Mouse (Mus musculus): Measurements from ENCODE around the gene Gm20715. TPM values are rescaled to one million over a fixed set of nuclear protein-coding genes. Genes with fewer than 3 reads are reported as not detected.

Gm20715 gene
- 0.01 TPM in 1 of 2 replicates, not detected in the other for polyA plus RNA-seq (2012; rRNA removed)

GRCm38 (mm10) chr7:6410043-6410442, at the start of gene Gm20715:
TSS of gene Gm20715 (plus strand) at chr7:6410277.

GRCm38 (mm10) chr7:6363047-6363488, 47.0 kb upstream of the Gm20715 start, which contains the start of gene Zfp78:
TSS of gene Zfp78 (plus strand) at chr7:6363280.

GRCm38 (mm10) chr7:6383044-6383455, 27.0 kb upstream of the Gm20715 start, which contains the start of gene Zfp28:
TSS of gene Zfp28 (plus strand) at chr7:6383295.

GRCm38 (mm10) chr7:6397996-6398975, 11.8 kb upstream of the Gm20715 start, which contains the start of gene Smim17:
TSS of gene Smim17 (plus strand) at chr7:6398715.

GRCm38 (mm10) chr7:6438388-6438787, 28.3 kb downstream of the Gm20715 start, which contains the start of gene Olfr1344:
TSS of gene Olfr1344 (plus strand) at chr7:6438688.

GRCm38 (mm10) chr7:6455868-6456267, 45.8 kb downstream of the Gm20715 start, which contains the start of gene Olfr1336:
TSS of gene Olfr1336 (plus strand) at chr7:6456168.

GRCm38 (mm10) chr7:6466951-6467350, 56.9 kb downstream of the Gm20715 start, which contains the start of gene Olfr1346:
TSS of gene Olfr1346 (plus strand) at chr7:6467101.

GRCm38 (mm10) chr7:6486841-6487240, 76.8 kb downstream of the Gm20715 start, which contains the start of gene Olfr5:
TSS of gene Olfr5 (minus strand) at chr7:6486941.

Other genes with a start within 250 kb of the Gm20715 start
- gene Zfp444, start 238.1 kb upstream of the Gm20715 start, polyA plus RNA-seq (2012; rRNA removed): 9.4 and 10.4 TPM in 2 replicates
- not detected in 2 replicates for gene Galp, start 213.2 kb upstream of the Gm20715 start, polyA plus RNA-seq (2012; rRNA removed)
- not detected in 2 replicates for gene Zscan5b, start 188.0 kb upstream of the Gm20715 start, polyA plus RNA-seq (2012; rRNA removed)
- gene Epp13, start 157.6 kb upstream of the Gm20715 start, polyA plus RNA-seq (2012; rRNA removed): not detected in 2 replicates
- gene Zfp667, start 123.7 kb upstream of the Gm20715 start, polyA plus RNA-seq (2012; rRNA removed): 2.5 and 2.8 TPM in 2 replicates
- 0.62 and 0.70 TPM in 2 replicates for gene Zfp583, start 79.0 kb upstream of the Gm20715 start, polyA plus RNA-seq (2012; rRNA removed)
- 0.17 and 0.20 TPM in 2 replicates for gene Gm3854, start 66.5 kb upstream of the Gm20715 start, polyA plus RNA-seq (2012; rRNA removed)
- 0.52 and 0.76 TPM in 2 replicates for gene Zfp78, start 47.0 kb upstream of the Gm20715 start, polyA plus RNA-seq (2012; rRNA removed)
- gene Zfp28, start 27.0 kb upstream of the Gm20715 start, polyA plus RNA-seq (2012; rRNA removed): 0.78 and 1.0 TPM in 2 replicates
- gene Smim17, start 11.6 kb upstream of the Gm20715 start, polyA plus RNA-seq (2012; rRNA removed): 0.11 TPM in 1 of 2 replicates, not detected in the other
- gene Olfr1344, start 28.4 kb downstream of the Gm20715 start, polyA plus RNA-seq (2012; rRNA removed): not detected in 2 replicates
- gene Olfr1336, start 45.9 kb downstream of the Gm20715 start, polyA plus RNA-seq (2012; rRNA removed): not detected in 2 replicates
- not detected in 2 replicates for gene Olfr1346, start 56.8 kb downstream of the Gm20715 start, polyA plus RNA-seq (2012; rRNA removed)
- gene Olfr5, start 76.7 kb downstream of the Gm20715 start, polyA plus RNA-seq (2012; rRNA removed): not detected in 2 replicates
- not detected in 2 replicates for gene Olfr1347, start 89.5 kb downstream of the Gm20715 start, polyA plus RNA-seq (2012; rRNA removed)
- not detected in 2 replicates for gene Olfr1348, start 98.5 kb downstream of the Gm20715 start, polyA plus RNA-seq (2012; rRNA removed)
- not detected in 2 replicates for gene Olfr1349, start 112.7 kb downstream of the Gm20715 start, polyA plus RNA-seq (2012; rRNA removed)
- not detected in 2 replicates for gene Olfr1350, start 154.6 kb downstream of the Gm20715 start, polyA plus RNA-seq (2012; rRNA removed)